Mouse (Mus musculus) gastrocnemius, postnatal 36 days (tissue): ENCODE measurements around the gene Atp8a1. TPM values are rescaled to one million over a fixed set of nuclear protein-coding genes. Genes with fewer than 3 reads are reported as not detected.

Experiments used
- DNase-seq, 2 experiments: peaks; one replicate each; pipeline ENCODE4 v3.0.0; 2022
- intact Hi-C: fragments of 180-260 bp; cut with DNase I; formaldehyde crosslinking; loops from one replicate; pipeline ENCODE4 v1.15.1; 2025
- long read RNA-seq, 2 experiments: library from polyadenylated mRNA; stranded (forward); transcript quantifications; one replicate each; pipeline ENCODE4 v2.0.0; 2021
- total RNA-seq, 2 experiments: library from RNA; stranded (reverse); gene quantifications; 2 replicates each; pipeline ENCODE4 v1.2.3; 2021

Atp8a1 gene
- total RNA-seq, result 10 to 100 TPM; 55.9 to 72.7 TPM
- long read RNA-seq, experiment 1, full-length matches to known transcripts, result 4 of 13 reads
- long read RNA-seq, experiment 1, partial matches to known transcripts, result 3 of 13 reads
- long read RNA-seq, experiment 1, other reads (novel, unspliced or antisense), result 6 of 13 reads
- long read RNA-seq, experiment 2, full-length matches to known transcripts, result 6 of 15 reads
- long read RNA-seq, experiment 2, partial matches to known transcripts, result 1 of 15 reads
- long read RNA-seq, experiment 2, other reads (novel, unspliced or antisense), result 8 of 15 reads

DNA sequence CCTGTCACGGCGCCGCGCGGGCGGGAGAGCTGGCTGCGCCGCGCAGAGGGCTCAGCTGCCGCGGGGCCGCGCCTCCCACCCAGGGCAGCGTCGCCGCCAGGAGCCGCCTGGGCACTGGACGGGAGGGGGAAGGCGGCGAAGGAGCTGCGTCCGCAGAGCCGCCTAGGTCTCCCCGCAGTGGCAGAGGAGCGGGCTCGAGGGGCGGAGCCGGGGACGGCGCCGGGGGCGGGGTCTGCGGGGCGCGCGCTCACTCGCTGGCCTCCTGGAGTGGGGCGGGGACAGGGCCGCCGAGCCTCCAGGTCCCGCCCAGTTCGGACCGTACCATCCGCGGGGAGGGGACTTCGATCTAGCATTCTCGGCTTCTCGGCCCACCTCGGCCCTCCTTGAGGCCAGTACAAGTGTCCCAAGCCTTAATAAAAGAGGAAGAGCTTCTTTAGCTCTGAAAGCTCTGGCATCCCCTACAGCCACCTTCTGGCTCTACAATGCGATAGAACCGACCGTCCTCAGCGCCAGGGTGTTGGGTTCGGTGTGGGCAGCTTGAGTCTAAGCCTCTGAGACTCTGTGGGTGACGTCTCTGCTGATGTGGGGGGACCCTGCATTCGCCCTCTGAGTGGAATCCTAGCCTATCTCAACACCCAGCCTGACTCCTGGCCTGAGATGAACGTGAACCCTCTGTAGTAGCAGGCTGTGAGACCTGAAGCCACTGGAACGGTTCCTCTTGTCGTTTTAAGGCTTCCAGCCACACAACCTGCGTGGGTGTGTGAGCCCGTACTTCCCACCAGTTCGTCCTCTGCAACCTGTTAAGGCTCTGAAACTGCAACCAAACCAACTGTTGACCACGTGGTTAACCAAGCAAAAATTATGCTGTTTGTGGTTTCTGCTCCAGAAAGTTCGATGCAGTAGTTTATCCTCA, at the start of gene Atp8a1:
Gene Atp8a1, minus strand, starts transcription at position 182 of the 913 bp plus-strand sequence.
- peak; percentile 98 to 99 for DNase-seq
- intact Hi-C loops, result loop anchor here (5.0 kb wide), 1 partner anchor 65 kb away; no protein-coding TSS in a partner anchor

DNA sequence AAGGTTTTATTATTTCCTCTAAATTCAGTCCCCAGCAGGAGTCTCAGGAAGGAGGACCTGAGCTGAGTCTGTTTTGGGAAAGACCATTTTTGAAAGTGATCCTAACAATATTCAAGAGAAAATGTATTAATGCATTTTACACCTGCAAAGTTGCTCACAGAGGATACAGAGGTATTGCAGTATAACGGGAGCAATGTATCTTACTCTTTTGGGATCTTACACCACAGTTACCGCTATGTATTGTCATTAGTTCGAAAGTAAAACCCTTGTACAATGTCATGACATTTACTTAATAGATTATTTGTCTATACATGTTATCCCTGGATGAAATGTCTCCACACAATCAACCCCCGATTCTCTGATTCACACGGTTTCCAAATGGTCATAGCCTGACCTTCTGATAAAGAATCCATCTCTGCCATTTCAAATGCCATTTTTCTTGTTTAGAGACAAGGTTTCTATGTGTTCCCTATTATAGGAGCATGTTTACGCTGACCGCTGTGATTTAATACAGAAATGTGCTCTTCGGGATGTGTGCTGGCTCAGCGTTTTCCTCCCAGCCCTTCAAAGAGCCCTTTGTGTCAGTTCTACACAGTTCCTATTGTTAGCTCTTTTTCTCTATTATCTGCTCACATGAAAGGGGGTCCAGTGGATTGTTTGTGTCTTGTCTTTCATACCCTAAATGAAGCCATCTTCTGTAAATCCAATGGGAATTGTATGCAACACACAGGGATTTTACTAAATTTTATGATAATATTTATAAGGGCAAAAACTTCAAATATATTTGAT, 37.4 kb upstream of the Atp8a1 start:
- intact Hi-C loops, result no loop called here
- DNase-seq, result no peak

DNA sequence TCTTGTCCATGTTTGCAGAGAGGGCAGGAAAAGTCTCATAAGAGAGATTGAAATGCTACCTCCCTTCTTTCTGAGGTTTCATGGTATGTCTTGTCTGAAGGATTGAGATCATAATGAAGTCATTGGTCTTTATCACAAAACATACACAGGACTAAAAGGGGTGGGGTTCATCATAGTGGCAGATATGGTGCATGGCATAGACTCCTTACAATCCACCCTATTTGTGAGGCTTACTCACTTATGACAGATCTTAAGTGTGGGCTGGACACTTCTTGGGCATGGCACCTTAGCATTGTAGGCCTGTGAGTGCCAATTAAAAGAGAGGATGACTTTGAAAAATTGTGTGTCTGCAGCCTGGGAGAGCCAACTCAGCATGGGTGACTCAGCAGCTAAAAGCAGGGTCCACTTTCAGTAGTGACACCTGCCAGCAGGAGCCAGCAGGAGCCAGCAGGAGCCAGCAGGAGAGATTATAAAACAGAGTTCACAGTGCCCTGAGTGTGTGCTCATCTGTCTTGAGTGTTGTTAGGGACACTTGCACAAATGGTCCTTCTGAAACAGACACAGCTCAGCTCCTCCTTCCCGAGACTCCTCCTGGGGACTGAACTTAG, 36.4 kb upstream of the Atp8a1 start:
- intact Hi-C loops, result no loop called here
- peak in 1 of 2 experiments; percentile 5 for DNase-seq

DNA sequence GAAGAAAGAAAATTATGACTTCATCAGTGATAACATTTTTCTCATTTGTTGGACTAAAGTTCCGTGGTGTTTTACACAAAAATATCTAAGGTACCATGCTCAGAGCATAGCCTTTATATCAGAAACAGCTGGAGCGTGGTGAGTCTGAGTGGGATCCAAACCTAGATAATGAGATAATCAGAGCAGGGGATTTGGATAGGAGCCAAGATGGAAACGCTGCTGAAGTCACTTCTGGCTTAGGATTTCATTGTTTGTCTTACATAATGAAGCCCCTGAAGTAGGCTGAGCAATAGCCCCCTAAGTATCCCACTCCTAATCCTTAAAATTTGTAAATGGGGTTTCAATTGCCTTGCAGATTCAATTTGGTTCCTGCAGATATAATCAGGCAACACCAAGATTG, 24.2 kb upstream of the Atp8a1 start:
- intact Hi-C loops, result no loop called here
- DNase-seq, result no peak

DNA sequence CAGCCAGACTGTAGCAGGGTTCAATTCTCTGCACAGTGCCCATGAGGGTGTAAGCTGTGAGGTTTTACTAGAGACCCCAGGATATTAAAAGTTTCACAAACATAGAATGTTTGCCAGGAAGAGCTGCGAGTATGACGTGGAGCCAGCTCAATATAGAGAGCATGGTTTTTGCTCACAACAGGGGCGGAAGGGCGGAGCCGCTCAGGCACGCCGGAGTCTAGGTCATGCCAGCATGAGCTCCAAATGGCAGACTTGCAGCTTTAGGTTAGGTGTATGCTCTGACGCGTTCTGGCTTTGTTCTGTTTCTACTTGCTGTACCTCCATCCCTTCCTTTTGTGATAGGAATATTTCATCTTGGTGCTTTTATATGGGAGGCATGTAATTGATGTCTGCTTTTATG, 19.0 kb upstream of the Atp8a1 start:
- intact Hi-C loops, result no loop called here
- no peak for DNase-seq

DNA sequence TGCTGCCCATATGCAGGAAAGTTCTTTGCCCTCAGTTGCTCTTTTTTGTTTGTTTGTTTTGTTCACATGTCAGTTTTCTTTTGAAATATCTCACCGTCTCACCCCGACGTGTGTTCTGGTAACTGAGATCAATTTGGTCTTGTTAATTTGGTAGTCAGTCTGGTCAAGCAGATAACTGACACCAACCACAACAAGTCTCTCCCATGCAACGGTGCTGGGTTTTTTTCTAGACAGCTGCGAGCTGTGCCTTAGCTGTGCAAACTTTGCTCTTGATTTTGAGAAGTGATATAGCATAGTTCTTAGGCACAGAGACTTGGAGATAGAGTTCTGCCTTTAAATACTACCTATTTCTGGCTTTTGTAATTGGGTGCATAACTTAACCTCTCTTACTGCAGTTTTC, 18.4 kb upstream of the Atp8a1 start:
- intact Hi-C loops, result no loop called here

DNA sequence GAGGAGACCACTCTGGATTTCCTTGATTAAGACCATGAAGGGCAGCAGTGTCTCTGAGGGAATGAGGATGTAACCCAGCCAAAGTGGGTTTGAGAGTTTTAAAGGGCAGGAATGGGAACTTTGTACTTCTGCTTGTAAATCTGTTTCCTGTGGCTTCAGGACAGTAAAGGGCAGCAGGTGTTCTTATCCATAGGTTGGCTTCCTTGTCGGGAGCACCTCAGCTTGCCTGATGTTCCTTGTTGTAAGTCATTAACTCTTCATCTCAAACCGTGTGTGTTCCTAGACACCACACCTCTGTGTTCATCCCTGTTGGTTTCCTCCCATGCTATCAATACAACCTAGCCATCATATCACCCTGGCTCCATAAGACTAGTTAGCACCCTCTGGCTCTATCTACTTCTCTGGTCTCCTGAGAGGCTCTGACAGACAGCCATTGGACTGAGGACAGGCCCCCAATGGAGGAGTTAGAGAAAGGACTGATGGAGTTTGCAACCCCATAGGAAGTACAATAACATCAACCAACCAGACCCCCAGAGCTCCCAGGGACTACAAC, 17.4 kb upstream of the Atp8a1 start:
- intact Hi-C loops, result no loop called here
- DNase-seq, result no peak

More for the DNA sequence above, 18.4 kb upstream of the Atp8a1 start:
- DNase-seq, result no peak

DNA sequence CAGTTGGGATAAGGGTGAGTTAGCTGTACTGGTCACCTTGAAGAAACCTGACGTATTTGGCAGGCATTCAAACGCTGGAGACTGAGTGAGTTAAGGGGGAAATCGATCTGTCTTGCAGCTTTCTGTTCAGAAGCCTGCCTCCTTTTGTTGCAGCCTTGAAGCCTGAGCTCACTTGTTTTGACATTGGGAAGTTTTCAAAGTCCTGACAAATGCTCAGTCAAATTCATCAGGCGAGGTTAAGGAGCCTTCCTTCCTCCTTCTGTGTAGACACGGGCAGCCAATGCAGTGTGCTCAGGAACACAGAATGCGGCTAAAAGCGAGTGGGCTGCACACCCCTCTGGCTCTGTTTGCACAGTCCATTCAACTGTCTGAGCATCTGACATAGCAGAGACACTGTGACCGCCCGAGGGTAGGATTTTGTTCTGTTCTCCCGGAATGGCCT, 16.7 kb upstream of the Atp8a1 start:
- intact Hi-C loops, result no loop called here
- no peak for DNase-seq

DNA sequence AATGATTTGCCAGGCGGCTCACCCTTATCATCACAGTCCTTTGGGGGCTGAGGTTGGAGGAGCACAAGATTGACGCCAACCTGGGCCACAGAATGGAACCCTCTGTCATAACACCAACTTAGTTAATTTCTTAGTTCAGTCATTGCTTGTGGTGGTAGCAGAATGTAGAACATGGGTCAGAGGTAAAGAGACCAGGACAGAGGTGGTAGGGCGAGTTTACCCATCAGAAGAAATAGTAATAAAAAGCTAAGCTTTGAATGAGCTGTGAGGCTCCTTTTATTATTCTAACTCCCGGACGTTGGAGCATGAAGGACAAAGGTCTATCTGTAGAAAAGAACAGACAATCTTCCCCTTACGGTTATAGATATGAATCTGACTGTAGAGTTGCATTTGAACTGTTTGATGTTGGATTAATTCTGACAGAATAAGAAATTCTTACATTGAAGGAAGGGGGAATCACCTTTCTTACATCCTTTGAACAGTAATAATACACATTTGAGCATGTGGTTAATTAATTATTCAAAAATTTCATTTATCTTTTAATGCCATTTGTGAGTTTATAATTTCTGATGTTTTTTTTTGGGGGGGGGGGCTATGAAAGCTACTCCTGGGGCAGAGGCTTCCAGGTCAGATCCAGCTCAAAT, 7.9 kb upstream of the Atp8a1 start:
- intact Hi-C loops, result no loop called here
- DNase-seq, result no peak

DNA sequence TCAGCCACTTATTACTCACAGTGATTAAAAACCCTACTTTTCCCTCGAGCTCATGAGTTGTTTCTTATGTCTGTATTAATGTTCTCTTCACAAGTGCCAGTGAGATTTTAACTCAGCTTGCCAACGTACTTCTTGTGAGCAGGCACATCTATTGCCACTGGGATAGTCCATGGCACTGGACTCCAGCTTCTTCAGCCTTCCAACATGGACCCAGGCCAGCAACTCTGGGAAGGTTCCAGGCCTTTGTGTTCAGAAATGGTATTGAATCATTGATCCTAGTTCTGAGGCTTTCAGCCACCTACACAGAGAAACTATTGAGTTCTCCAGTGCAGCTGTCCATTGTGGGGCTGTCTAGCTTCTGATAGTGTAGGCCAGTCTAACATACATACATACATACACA, 5.6 kb upstream of the Atp8a1 start:
- DNase-seq, result no peak
- intact Hi-C loops, result no loop called here

DNA sequence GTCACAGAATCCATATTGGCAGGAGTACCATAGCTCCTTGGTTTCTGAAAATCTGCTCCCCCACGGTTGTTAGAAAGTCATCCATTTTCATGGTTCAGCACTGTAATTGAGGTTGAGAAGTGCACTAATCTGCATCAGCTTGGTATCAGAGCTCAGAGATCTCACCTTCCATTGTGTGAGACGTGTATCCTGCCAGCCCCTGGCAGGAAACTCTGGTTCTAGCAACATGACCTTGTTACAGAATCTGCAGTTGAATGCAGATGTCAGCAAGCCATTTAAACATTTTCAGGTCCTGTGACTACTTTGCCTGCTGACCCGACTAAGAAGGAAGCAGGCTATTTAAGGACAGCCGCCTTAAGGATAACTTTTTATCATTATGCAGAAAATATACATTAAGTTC, 2.2 kb upstream of the Atp8a1 start:
- no peak for DNase-seq
- intact Hi-C loops, result loop anchor here (5.0 kb wide), 1 partner anchor 67 kb away; no protein-coding TSS in a partner anchor

DNA sequence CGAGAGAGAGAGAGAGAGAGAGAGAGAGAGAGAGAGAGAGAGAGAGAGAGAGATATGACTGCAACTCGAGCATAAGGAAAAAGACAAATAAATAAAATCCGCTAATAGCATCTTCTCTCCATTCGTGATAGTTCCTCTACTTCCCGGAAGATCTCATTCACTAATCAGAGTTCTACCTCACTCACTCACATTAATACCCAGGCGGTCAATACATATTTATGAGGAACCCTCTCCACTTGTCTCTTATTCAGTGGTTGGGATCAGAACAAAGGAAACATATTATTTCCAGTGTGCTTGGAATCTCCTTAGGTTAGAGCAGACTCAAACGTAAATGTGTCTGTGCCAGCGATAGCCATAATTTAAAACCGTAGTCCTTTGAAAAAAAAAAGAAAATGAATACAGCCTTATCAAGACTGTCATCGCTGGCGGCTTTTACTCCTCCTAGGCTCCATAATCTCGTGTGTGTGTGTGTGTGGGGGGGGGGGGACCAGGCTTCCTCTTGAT, 1.3 kb upstream of the Atp8a1 start:
- DNase-seq, result no peak
- intact Hi-C loops, result loop anchor here (5.0 kb wide), 1 partner anchor 66 kb away; no protein-coding TSS in a partner anchor

DNA sequence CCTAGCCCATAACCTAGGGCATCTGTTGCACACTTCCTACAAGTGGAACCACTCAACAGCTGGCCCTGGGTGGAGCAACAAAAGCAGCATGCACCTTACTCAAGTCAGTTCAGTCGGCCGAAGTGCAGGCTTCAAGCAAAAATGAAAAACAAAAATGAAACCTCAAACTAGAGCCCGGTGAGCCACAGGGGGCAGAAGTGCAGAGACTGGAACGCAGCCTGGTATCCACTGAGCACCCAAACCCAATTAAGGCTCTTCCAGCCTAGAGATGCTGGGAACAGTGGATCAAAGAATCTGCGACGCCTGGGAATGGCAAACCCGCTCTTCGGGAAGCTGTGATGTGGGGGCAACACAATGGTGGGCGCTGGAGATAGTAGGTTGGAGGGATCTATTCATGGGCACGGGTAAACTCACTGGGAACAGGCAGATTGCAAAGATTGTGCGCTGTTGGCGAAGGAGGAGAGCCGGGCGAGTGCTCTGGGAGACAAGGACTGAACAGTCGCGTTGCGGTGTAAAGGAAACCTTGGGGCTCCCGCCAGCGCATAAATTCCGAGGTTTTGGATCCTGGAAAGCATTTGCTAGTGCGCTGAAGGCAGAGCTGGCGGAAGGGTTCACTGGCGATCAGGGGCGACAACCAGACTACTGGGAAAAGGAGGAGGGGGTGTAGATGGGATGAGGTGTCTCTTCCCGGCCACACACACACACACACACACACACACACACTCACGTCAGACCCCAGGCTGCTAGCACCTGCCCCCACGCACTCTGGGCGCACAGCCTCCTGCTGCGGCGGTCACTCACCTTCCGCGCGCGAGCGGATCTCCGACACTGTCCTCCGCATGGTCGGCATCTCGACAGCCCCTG, 641 bp downstream of the Atp8a1 start:
- peak in 1 of 2 experiments; percentile 23 for DNase-seq
- intact Hi-C loops, result loop anchor here (5.0 kb wide), 1 partner anchor 64 kb away; no protein-coding TSS in a partner anchor

DNA sequence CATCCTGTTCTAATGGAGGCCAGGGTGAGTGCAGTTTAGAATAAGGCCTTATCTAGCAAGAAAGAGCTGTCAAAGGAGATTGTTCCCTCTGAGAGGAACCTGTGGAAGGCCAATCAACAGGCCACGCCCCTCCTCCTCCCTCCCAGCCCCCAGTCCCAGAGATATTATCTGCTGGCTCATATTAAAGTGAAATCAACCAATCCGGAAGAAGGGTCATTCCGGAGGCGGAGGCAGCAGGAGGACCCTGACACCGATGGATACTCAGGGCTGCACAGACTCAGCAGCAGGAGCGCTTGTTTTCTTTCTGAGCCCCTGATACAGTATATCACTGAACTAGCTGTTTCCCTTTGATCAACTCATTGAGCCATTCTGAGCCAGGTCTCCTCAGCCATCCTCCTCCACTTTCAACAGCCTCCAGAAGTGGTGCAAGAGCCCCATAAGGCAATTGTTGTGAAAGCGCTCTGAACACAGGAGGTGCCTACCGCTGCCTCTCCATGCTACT, 2.0 kb downstream of the Atp8a1 start:
- intact Hi-C loops, result loop anchor here (5.0 kb wide), 1 partner anchor 63 kb away; no protein-coding TSS in a partner anchor

DNA sequence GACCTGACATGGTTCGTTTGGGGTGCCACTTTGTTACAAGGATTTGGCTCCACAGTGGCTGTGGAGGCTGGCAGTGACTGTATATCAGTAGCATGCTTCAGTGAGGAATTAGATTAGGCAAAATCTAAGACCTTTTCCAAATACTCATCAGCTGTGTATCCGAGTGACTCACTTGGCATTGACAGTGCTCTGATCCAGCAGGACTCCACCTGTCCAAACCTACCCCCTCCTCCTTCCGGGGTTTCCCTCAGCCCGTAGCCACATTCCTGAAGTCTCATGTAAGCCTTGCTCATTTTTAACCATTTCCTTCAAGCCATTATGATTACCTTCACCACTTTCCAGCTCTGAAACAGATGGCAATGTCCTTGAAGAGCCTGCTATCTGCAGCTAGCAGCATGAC, 3.2 kb downstream of the Atp8a1 start:
- DNase-seq, result no peak
- intact Hi-C loops, result no loop called here

More for the DNA sequence above, 2.0 kb downstream of the Atp8a1 start:
- no peak for DNase-seq

DNA sequence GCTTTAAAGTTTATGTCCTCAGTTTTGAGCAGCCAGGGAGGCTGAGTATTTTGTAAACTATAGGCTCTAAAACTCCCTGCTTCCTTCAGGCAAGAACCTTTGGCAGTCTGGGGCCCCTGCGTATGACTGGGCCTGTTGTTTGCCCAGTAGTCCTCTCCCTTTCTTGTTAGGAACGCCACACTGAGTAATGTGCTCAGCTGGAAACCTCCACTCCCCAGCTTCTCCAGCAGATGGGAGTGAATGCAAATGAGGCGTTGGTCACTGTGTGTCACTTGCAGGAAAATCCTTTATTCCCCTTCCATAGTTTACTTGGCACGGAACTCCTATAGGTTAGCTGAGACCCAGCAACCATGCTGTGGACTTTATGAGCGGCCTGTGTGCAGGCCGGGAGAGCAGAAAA, 4.9 kb downstream of the Atp8a1 start:
- no peak for DNase-seq
- intact Hi-C loops, result no loop called here

DNA sequence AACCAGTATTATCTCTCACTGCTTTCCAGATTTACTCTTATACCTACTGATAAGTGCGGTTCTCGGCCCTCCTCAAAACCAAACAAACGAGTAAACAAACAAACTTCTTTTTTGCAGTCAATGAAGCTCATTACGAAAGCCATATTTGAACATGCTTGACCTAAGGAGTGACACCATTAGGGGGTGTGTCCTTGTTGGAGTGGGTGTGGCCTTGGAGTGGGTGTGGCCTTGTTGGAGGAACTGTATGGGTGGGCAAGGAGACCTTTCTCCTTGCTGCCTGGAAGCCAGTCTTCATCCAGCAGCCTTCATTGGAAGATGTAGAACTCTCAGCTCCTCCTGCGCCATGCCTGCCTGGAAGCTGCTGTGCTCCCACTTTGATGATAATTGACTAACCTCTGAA, 13.4 kb downstream of the Atp8a1 start:
- intact Hi-C loops, result no loop called here

More for the DNA sequence above, 13.4 kb downstream of the Atp8a1 start:
- no peak for DNase-seq
